Mouse (Mus musculus) heart, adult 2 months (tissue): Measurements from ENCODE around the gene Akap8. TPM values are rescaled to one million over a fixed set of nuclear protein-coding genes. Genes with fewer than 3 reads are reported as not detected.

Source experiments
- DNase-seq, 2 experiments: peaks; one replicate each; pipeline ENCODE4 v3.0.0; 2021
- H3K27ac ChIP-seq: fragments of 200-600 bp; 2 replicates; pipeline ENCODE4 v1.8.1; 2022
- H3K27me3 ChIP-seq: fragments of 200-500 bp; 2 replicates; pipeline ENCODE4 v1.6.1; 2012; ENCODE audit warnings: mild to moderate bottlenecking, low read length, inconsistent platforms, mixed read lengths; ENCODE audit not compliant: control insufficient read depth, insufficient read depth
- H3K36me3 ChIP-seq: fragments of 200-500 bp; 2 replicates; pipeline ENCODE4 v1.6.1; 2012; ENCODE audit warnings: low read length, inconsistent platforms; ENCODE audit not compliant: control insufficient read depth, insufficient read depth
- H3K4me1 ChIP-seq: fragments of 200-500 bp; 2 replicates; pipeline ENCODE4 v1.6.1; 2011; ENCODE audit warnings: low read length; ENCODE audit not compliant: control insufficient read depth, insufficient read depth
- H3K4me3 ChIP-seq: fragments of 200-600 bp; 2 replicates; pipeline ENCODE4 v1.8.1; 2022
- H3K79me2 ChIP-seq: fragments of 200-500 bp; replicated peaks from 2 replicates; pipeline ENCODE4 v1.6.1; 2012; ENCODE audit warnings: mild to moderate bottlenecking, inconsistent platforms, low read length, moderate library complexity, mixed read lengths; ENCODE audit not compliant: control insufficient read depth, insufficient read depth
- H3K9ac ChIP-seq: fragments of 200-500 bp; 2 replicates; pipeline ENCODE4 v1.6.1; 2012; ENCODE audit warnings: low read depth, mild to moderate bottlenecking, control low read depth, inconsistent platforms, low read length, mixed read lengths
- CTCF ChIP-seq: fragments of 200-600 bp; IDR thresholded peaks from 2 replicates; pipeline ENCODE4 v1.8.1; 2022; ENCODE audit warnings: antibody characterized with exemption, mild to moderate bottlenecking, moderate library complexity
- EP300 ChIP-seq: fragments of 200-500 bp; IDR thresholded peaks from 2 replicates; pipeline ENCODE4 v1.6.1; 2011; ENCODE audit warnings: low read depth, low read length, control low read depth; ENCODE audit not compliant: insufficient read depth
- POLR2A ChIP-seq: fragments of 200-500 bp; IDR thresholded peaks from 2 replicates; pipeline ENCODE4 v1.6.1; 2011; ENCODE audit warnings: mild to moderate bottlenecking, low read depth, low read length, control low read depth; ENCODE audit not compliant: insufficient read depth
- WGBS: fragments of 180-500 bp; shearing (Covaris S2); methylation state at CpG from one replicate; pipeline ENCODE4 v1.1.7; 2018; 5-methylcytosine and 5-hydroxymethylcytosine counted together
- intact Hi-C: fragments of 180-260 bp; cut with DNase I; formaldehyde crosslinking; loops from one replicate; pipeline ENCODE4 v1.15.1; 2025
- polyA plus RNA-seq: library from polyadenylated mRNA; depleted of rRNA; stranded (reverse); fragments of >200 nt; gene quantifications from 2 replicates; pipeline ENCODE4 v1.2.3, GENCODE M21; 2012
- total RNA-seq, 2 experiments: library from RNA; stranded (reverse); gene quantifications; 2 replicates each; pipeline ENCODE4 v1.2.3; 2021

Gene Akap8
- total and polyA plus RNA-seq, 3 experiments: 32.2 to 40.7 (median 38.9) TPM

DNA sequence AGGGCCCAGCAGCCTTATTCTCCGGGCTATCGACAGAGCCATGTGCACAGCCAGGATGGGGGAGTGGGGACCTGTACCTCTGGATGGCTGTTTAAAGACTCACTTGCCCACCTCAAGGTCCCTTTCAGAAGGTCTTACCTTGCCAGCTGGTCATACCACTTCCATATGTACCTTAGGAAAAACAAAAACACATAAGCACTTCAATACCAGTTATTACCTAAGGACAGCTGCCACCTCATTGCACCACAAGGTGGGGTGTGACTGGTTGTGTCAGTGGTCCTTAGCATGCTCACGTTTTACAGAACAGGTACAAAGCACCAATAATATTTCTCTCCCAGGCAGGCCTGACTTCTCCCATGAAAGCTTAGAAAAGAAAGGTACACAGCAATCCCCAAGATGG is 3.3 kb downstream of the Akap8 start:
- no peak for DNase-seq
- H3K9ac ChIP-seq: no peak overlapping the region
- H3K4me3 ChIP-seq: no peak overlapping the region
- 78% methylated on average over 3 of the region's 3 CpGs for WGBS
- H3K79me2 ChIP-seq: 0 out of 2 replicates have a peak, but pooled peaks cover 1% of the 10 kb centered on the region
- H3K36me3 ChIP-seq: peaks cover 5% of the 10 kb centered on the region; the same call in 1 of the 2 replicates
- H3K27ac ChIP-seq: no peak overlapping the region
- H3K4me1 ChIP-seq: peaks cover 9% of the 10 kb centered on the region
- TF ChIP-seq CTCF (no peak), POLR2A (no peak)
- H3K27me3 ChIP-seq: no peaks in the 10 kb centered on the region
- intact Hi-C loops: no loop called here

DNA sequence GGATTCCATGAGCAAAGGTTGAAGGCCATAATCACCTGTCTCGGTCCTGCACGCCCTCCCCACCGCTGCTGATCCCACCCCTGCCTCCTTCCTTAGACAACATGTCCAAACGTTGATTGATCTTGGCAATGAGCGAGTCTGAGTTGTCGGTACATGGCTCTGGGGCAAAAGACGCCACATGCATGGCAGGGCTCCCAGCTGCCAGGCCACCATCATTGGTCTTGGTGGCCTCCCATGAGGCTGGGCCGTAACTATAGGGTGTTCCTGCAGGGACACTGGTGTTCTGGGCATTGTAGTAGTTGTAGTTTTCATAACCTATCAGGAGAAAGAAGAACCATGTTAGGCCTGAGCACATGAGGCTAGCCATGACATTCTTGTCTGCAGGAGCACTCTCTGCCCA is 4.0 kb downstream of the Akap8 start:
- Histone ChIP-seq H3K4me1 (peaks cover 9% of the 10 kb centered on the region), H3K79me2 (0 out of 2 replicates have a peak, but pooled peaks cover 1% of the 10 kb centered on the region), H3K4me3 (no peak overlapping the region), H3K27me3 (no peaks in the 10 kb centered on the region), H3K9ac (no peak overlapping the region), H3K36me3 (peaks cover 3% of the 10 kb centered on the region; the same call in 1 of the 2 replicates), H3K27ac (no peak overlapping the region)
- TF ChIP-seq CTCF: no peak
- DNase-seq: no peak
- 88% methylated on average over 8 of the region's 8 CpGs for WGBS
- intact Hi-C loops: no loop called here

DNA sequence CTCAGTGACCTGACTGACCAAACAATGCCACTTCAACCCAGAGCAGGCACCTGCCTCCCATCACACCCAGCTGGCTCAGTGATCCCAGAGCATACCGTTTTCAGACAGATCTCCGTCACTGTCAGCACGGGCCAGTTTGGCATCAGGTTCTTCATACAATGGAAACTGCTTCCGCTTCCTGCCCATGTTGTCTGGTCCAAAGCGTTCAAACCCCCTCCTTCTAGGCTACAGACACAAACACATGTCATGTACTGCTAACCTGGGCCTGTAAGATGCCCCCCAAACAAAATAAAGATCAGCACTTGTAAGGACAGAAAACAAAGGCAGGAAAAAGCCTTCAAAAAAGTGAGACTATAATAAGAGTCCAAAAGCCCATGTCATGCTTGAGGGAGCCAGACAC is 5.5 kb downstream of the Akap8 start:
- WGBS: 83% methylated on average over 5 of the region's 5 CpGs

DNA sequence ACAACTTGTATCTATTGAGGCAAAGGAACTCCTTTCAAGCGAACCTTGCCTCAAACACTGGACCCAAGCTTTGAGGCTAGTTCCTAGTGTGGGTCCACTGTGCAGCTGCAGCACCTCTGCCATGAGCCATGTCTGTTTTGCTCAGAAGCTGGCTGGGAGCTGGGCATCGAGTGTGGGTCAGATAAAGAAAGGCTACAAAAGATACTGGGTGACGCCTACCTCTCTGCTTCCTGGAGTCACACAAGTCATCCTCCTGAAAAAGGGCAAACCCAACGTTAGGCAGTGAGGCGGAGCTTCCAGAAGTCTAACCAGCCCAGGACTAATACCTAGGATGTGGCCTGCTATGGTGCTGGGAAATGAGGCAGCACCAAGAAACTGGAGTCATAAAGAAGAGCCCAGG is 7.1 kb downstream of the Akap8 start:
- Histone ChIP-seq H3K36me3 (peaks cover 3% of the 10 kb centered on the region), H3K4me3 (no peak overlapping the region), H3K27ac (no peak overlapping the region), H3K4me1 (peaks cover 3% of the 10 kb centered on the region), H3K79me2 (0 out of 2 replicates have a peak, but pooled peaks cover 1% of the 10 kb centered on the region), H3K9ac (no peak overlapping the region), H3K27me3 (no peaks in the 10 kb centered on the region)
- TF ChIP-seq POLR2A: no peak
- TF ChIP-seq CTCF: no peak
- no peak for TF ChIP-seq EP300
- no peak for DNase-seq
- intact Hi-C loops: no loop called here
- 55% methylated on average over 5 of the region's 5 CpGs for WGBS

More for the DNA sequence above, 5.5 kb downstream of the Akap8 start:
- TF ChIP-seq EP300 (no peak), CTCF (no peak), POLR2A (no peak)
- Histone ChIP-seq H3K27me3 (no peaks in the 10 kb centered on the region), H3K9ac (no peak overlapping the region), H3K4me3 (no peak overlapping the region), H3K36me3 (peaks cover 4% of the 10 kb centered on the region), H3K4me1 (peaks cover 6% of the 10 kb centered on the region), H3K27ac (no peak overlapping the region), H3K79me2 (0 out of 2 replicates have a peak, but pooled peaks cover 1% of the 10 kb centered on the region)
- intact Hi-C loops: no loop called here
- DNase-seq: no peak

DNA sequence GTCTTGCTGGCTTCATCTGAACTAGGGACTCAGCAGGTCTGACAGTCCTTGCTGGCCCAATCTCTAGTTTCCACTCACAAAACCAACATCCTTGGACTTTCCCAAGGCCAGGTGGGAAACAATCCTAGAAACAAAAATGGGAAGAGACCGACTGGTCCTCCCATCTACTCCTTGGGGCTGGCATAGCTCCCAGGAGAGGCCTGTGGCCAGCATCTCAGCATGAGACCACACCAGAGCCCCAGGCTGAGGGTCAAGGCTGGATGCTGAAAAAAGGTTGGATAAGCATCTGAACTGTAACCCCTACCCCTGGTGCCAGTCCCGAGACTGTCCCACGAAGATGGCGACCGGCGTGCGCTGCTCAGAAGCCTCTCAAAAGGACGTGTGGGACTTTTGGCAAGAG is 8.2 kb downstream of the Akap8 start:
- intact Hi-C loops: no loop called here
- Histone ChIP-seq H3K79me2 (0 out of 2 replicates have a peak, but pooled peaks cover 1% of the 10 kb centered on the region), H3K27me3 (no peaks in the 10 kb centered on the region), H3K27ac (no peak overlapping the region), H3K4me3 (no peak overlapping the region), H3K36me3 (peaks cover 6% of the 10 kb centered on the region), H3K9ac (no peak overlapping the region), H3K4me1 (no peaks in the 10 kb centered on the region)
- TF ChIP-seq EP300 (no peak), POLR2A (no peak), CTCF (no peak)
- WGBS: 87% methylated on average over 8 of the region's 8 CpGs
- DNase-seq: no peak

DNA sequence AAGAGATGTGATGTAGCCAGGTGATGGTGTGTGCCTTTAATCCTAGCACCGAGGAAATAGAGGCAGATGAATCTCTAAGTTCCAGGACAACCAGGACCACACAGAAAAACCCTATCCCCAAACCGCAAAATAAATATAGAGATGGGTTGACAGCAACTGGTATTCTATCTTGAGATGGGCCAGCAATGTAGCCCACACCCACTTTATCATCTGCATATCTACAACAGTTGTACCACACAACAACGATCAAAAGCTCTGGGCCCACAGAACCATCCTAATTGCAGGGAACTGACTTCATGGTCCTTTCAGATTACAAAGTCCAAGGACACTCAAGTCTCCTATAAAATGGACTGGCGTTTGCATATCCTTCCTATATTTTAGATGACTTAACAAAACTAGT is 13.1 kb downstream of the Akap8 start:
- Histone ChIP-seq H3K27me3 (no peaks in the 10 kb centered on the region), H3K9ac (no peak overlapping the region), H3K79me2 (no peaks in the 10 kb centered on the region), H3K4me1 (no peaks in the 10 kb centered on the region), H3K36me3 (peaks cover 13% of the 10 kb centered on the region), H3K27ac (no peak overlapping the region), H3K4me3 (no peak overlapping the region)
- 86% methylated on average over 4 of the region's 4 CpGs for WGBS
- TF ChIP-seq CTCF (no peak), POLR2A (no peak), EP300 (no peak)
- no peak for DNase-seq
- intact Hi-C loops: no loop called here
